ENCODE assay signal across 8 mouse cellular contexts in the genomic region with DNA sequence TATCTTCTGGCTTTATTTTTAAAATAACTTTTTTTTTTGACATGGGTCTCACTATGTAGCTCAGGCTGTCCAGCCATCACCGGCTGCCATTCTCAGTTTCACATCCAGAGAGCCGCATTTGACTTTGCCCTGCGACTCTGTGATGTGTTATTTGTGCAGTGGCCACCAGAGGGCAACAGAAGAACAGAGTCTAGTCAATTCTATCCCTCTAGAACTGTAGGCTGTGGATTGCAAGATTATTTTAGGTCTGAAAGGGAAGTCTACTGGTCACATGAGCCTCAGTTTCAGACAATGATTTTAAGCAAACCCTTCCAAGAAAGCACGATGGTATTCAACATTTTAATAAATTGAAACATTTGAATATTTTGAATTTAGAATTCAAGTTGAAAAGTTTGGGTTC.
A peak's percentile ranks its signal among the peaks of the same experiment; 100 is the strongest.
DNase-seq lines count a peak whose midpoint lies in the region; ATAC-seq and TF ChIP-seq lines count a peak whose summit lies in the region.

No protein-coding gene starts in this region.

- no peak for TF ChIP-seq POLR2A in small intestine, adult 2 months (IDR thresholded peaks at IDR 0.05; ENCODE audit: low read depth, low read length)

- peak; percentile 70; the same call in 1 of the 2 replicates for TF ChIP-seq CTCF in small intestine, adult 2 months (IDR thresholded peaks at IDR 0.05; ENCODE audit: extremely low read depth, insufficient read length, insufficient replicate concordance, low read depth, low read length)

- 4% methylated on average over 4 of the region's 4 CpGs for WGBS in intestine, embryonic 15.5 days
- WGBS in midbrain, embryonic 13.5 days = 6% methylated on average over 4 of the region's 4 CpGs
- WGBS in small intestine, adult 2 months = 2% methylated on average over 4 of the region's 4 CpGs

- H3K4me1 ChIP-seq in intestine, embryonic 15.5 days (replicated peaks) = no peaks in the 10 kb centered on the region
- H3K4me1 ChIP-seq in midbrain, embryonic 13.5 days (replicated peaks) = no peaks in the 10 kb centered on the region
- H3K4me1 ChIP-seq in small intestine, adult 2 months (ENCODE audit: control insufficient read depth, insufficient read depth, insufficient read length, low read length) = no peaks in the 10 kb centered on the region

- no peak overlapping the region for H3K4me2 ChIP-seq in intestine, embryonic 15.5 days (replicated peaks)
- no peak overlapping the region for H3K4me2 ChIP-seq in midbrain, embryonic 13.5 days (replicated peaks)

- no peaks in the 10 kb centered on the region for H3K36me3 ChIP-seq in intestine, embryonic 15.5 days
- H3K36me3 ChIP-seq in midbrain, embryonic 13.5 days = no peaks in the 10 kb centered on the region
- H3K36me3 ChIP-seq in small intestine, adult 2 months (ENCODE audit: control insufficient read depth, insufficient read depth, low read length) = no peaks in the 10 kb centered on the region

- intact Hi-C loops in heart, postnatal 25 days (cut with DNase I) = loop anchor here (1.0 to 5.0 kb wide), 3 partner anchors 77 to 237 kb away; no protein-coding TSS in a partner anchor
- intact Hi-C loops in left cerebral cortex, postnatal 14 days (cut with DNase I) = loop anchor here (1.0 to 2.0 kb wide), 2 partner anchors 77 to 122 kb away; no protein-coding TSS in a partner anchor

- no peak overlapping the region for H3K4me3 ChIP-seq in intestine, embryonic 15.5 days (replicated peaks)
- H3K4me3 ChIP-seq in midbrain, embryonic 13.5 days (replicated peaks) = no peak overlapping the region
- no peak overlapping the region for H3K4me3 ChIP-seq in small intestine, adult 2 months (ENCODE audit: low read depth, low read length)

- H3K9ac ChIP-seq in intestine, embryonic 15.5 days = no peak overlapping the region
- H3K9ac ChIP-seq in midbrain, embryonic 13.5 days (replicated peaks) = no peak overlapping the region

- H3K9me3 ChIP-seq in intestine, embryonic 15.5 days = no peaks in the 10 kb centered on the region
- H3K9me3 ChIP-seq in midbrain, embryonic 13.5 days = no peaks in the 10 kb centered on the region

- peak; percentile 61 for ATAC-seq in intestine, embryonic 15.5 days
- peak; percentile 80 for ATAC-seq in midbrain, embryonic 13.5 days

- no peaks in the 10 kb centered on the region for H3K27me3 ChIP-seq in intestine, embryonic 15.5 days (replicated peaks)
- no peaks in the 10 kb centered on the region for H3K27me3 ChIP-seq in midbrain, embryonic 13.5 days
- H3K27me3 ChIP-seq in small intestine, adult 2 months (ENCODE audit: control insufficient read depth, insufficient read depth, low read length) = no peaks in the 10 kb centered on the region

- H3K27ac ChIP-seq in intestine, embryonic 15.5 days = no peak overlapping the region
- H3K27ac ChIP-seq in midbrain, embryonic 13.5 days = no peak overlapping the region
- H3K27ac ChIP-seq in small intestine, adult 2 months (ENCODE audit: insufficient read depth, low read depth, low read length) = no peak overlapping the region

- peak; percentile 85 to 95 for DNase-seq in heart, adult 18-20 months
- DNase-seq in heart, postnatal 25 days (ENCODE audit: low spot score) = no peak
- peak; percentile 95 to 97 for DNase-seq in cerebellum, postnatal 10 days
- DNase-seq in frontal cortex, postnatal 14 days (ENCODE audit: low spot score in 2 of 2) = peak; percentile 65 to 90
- peak; percentile 88 to 95 for DNase-seq in left cerebral cortex, postnatal 14 days (ENCODE audit: low spot score in 2 of 2)
